Mouse (Mus musculus): ENCODE data around the gene Plxna3.
"Not testable (repeated sequence)": the region's sequence is repeated elsewhere in the genome, so short reads cannot be mapped to it uniquely, and the experiment has no call there.

Plxna3 gene

DNA sequence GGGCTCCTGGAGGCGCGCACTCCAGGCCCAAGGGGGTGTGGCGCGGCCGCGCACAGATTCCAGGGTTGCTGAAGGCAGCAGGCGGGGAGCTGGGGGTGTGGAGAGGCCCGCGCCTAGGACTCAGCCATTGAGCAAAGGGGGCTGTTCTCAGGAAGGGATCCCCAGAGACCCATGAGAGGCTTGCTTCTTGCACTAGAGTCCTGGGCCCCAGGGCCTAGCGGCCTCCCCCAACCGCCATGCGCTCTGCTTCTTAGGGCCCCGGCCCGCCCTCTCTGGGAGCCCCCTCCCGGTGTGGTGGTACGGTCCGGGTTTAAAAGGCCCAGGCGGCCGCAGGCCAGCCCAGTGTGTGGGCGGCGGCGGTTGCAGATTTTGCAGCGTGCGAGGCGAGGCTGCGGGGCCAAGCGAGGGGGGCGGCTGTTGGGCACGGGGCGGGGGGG, at the start of gene Plxna3:
TSS of gene Plxna3 (plus strand) at position 342 of the 437 bp plus-strand sequence.
- DNase-seq (ENCODE audit: low spot score in 2 of 2) = peak; percentile 57 to 63

- no peak for DNase-seq (ENCODE audit: low spot score in 2 of 2)
These were observed 47.7 kb upstream of the Plxna3 start for GRCm38 (mm10) chrX:74281041-74281731.

DNA sequence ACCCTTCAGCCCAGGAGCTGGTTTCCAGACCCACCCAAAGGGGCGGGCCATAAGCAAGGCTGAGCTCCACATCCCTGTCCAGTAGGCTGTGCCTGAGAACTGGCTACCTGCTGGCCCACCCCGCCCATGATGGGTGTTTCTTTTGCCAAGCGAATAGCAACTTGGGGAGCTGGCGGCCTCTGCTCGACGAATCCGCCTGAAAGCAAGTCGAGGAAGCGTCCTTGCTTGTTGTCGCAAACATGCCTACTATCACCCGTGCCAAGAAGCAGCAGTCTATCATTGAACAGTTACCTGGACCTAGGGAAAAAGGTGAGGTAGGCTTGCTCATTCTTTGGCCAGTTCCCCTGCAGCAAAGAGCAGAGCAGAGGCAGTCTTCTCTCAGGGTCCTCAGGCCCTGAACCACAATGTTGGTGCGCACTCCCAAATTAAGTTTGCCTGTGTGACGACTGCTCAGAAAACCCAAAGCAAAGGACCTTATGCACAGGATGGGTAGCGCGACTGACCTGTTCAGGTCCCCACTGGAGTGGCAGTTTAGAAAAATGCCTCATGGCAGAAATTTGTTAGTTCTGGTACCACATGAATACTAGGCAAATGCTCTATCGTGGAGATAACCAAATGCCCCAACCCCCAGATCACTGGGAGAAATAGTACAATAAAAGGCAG, 47.0 kb upstream of the Plxna3 start, which contains the start of the genes Taz and Dnase1l1:
TSS of gene Taz (plus strand) at position 181 of the 663 bp plus-strand sequence.
TSS of gene Dnase1l1 (minus strand) at position 606 of the 663 bp plus-strand sequence.
- peak in 1 of 2 experiments; percentile 31 for DNase-seq (ENCODE audit: low spot score in 2 of 2)

DNA sequence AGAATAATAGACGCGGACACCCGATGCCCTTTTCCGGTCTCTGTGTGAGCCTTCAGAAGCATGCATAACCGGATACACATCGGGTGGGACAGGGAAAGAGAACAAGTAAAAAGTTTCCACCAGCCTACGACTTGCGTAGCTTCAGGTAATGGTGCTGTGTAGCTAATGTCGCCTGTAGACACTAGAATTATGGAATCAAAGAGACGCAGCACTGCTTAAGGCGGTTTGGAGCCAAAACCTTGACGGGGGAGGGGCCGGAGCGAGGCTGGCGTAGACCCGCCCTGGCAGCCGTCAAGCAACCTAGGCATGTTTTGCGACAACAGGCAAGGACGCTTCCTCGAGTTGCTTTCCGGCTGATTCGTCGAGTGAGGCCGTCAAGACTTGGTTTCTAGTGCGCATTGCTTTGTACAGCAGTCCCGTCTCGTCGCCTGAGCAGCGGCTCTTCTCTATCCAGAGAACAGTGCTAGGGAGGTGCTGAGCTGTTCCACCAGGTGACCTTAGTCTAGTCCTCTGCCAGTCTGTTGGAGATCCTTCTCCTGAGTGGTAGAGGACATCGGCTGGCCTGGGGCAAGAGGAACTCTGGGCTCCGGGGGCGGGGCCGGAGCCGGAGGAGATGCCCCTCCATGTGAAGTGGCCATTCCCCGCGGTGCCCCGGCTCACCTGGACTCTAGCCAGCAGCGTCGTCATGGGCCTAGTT, 46.3 kb upstream of the Plxna3 start:
- DNase-seq (ENCODE audit: low spot score in 2 of 2) = peak; percentile 40 to 80

DNA sequence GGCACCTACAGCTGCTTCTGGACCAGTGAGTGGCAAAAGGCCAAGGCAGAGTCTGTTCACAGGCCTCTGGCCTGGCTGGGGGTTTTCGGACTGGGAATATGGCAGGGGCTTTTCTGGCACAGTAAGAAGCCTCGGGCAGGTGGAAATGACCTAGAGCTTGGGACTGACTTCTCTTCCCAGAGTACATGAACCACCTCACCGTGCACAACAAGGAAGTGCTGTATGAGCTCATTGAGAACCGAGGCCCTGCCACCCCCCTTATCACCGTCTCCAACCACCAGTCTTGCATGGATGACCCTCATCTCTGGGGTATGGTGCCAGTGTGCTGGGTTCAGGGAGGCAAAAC, 45.8 kb upstream of the Plxna3 start:
- no peak for DNase-seq (ENCODE audit: low spot score in 2 of 2)

- no peak for DNase-seq (ENCODE audit: low spot score in 2 of 2)
These were observed 35.4 kb upstream of the Plxna3 start for GRCm38 (mm10) chrX:74293431-74293830.

GRCm38 (mm10) chrX:74296538-74297448, 32.1 kb upstream of the Plxna3 start, which contains the start of gene Atp6ap1:
TSS of gene Atp6ap1 (plus strand) at chrX:74297097.
- peak; percentile 78 to 91 for DNase-seq (ENCODE audit: low spot score in 2 of 2)

GRCm38 (mm10) chrX:74298348-74298747, 30.5 kb upstream of the Plxna3 start:
- DNase-seq (ENCODE audit: low spot score in 2 of 2) = no peak

GRCm38 (mm10) chrX:74299721-74300120, 29.1 kb upstream of the Plxna3 start:
- DNase-seq (ENCODE audit: low spot score in 2 of 2) = no peak

DNA sequence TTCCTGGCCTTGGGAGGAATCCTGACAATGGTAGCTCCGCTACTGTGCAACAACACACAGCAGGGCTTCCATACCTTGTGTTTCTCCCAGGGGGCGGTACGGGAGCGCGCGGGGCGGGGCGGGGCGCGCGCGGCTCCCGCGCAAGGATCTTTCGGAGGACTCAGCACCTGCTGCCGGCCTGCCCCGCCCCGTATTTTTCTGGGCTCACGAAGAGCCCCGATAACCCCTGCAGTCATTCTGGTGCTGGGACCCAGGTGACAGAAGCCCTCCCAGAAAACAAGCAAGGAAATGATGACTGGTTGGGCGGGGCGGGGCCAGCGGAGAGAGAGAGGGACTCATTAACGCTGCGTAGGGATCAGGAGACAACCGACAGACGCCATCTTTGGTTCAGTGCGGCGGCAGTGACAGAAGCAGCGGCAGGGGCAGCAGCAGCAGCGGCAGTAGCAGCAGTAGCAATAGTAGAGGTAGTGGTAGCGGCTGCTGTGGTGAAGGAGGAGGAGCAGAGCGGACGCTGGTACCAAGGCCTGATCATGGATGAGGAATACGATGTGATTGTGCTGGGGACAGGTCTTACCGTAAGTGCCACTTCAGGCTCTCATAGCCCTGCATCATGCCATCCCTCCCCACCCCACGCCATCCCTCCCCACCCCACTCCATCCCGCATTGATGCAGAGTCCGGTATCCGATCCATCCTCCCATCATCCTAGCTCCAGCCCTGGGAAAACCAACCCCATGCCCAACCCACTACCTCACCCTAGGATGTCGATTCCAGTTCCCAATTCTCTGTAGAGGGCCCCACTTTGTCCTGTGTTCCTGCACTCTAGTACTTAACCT, 23.8 kb upstream of the Plxna3 start, which contains the start of gene Gdi1:
TSS of gene Gdi1 (plus strand) at position 132 of the 834 bp plus-strand sequence.
- peak; percentile 36 to 68 for DNase-seq (ENCODE audit: low spot score in 2 of 2)

- peak; percentile 65 to 81 for DNase-seq (ENCODE audit: low spot score in 2 of 2)
These were observed 16.1 kb upstream of the Plxna3 start, which contains the start of gene Fam50a for GRCm38 (mm10) chrX:74312540-74313464. TSS of gene Fam50a (plus strand) at chrX:74313033.

DNA sequence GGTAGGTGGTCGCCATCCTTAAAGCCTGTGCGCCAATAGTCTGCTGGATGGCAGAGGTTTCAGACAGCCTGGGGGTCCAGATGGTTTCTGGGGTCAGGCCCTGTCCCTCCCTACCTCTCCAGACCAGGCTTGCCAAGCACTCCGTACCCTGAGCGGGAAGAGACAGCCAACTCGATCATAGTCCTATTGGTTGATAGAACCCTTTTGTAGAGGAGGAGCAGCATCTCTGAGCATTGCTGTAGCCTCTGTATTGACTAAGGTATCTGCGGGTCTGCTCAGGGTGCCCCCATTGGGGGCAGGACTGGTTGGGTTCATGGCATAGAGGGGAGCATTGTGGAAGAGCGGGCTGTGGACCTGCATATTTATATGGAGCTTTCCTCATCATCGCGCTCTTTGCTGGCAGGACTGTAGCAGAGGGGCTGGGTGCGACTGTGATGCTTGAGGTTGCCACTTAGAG, 377 bp downstream of the Plxna3 start:
- DNase-seq (ENCODE audit: low spot score in 2 of 2) = no peak

GRCm38 (mm10) chrX:74330166-74330930, 1.5 kb downstream of the Plxna3 start:
- no peak for DNase-seq (ENCODE audit: low spot score in 2 of 2)

DNA sequence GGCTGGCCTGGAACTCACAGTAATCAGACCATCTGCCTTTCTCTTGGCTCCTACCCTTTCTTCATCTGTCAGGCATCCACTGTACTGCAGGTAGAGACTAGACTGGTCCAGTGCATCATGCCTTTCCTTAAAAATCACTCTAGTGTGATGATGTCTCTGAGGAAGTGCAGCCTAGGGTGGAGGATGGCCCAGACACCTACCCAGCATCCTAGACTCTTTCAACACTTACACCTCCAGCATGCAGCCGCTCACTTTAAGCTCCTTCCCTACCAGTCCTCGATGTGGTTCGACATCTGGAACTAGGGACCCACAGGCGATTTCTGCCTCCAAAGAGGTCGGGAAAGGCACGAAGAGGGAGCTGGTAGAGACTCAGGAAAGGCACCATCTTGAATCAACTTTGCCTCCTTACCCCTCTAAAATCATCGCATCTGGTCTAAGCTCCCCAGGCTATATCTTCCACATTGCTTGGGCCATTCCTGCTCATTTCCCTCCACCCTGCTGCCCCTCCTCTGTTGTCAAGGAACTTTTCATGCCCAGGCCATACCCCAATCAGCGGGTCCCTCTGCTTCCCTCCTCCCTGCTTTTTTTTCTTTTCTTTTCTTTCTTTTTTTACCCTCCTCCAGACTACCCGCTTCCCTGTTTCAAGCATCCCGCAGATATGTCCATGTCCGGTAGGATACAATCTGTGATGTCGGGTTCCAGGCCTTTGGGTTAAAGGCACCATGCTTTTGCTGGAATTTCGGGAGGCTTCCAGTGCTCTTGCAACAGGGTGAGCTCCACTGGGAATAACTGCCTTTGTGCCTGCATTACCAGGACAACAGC, 24.0 kb downstream of the Plxna3 start:
- no peak for DNase-seq (ENCODE audit: low spot score in 2 of 2)

DNA sequence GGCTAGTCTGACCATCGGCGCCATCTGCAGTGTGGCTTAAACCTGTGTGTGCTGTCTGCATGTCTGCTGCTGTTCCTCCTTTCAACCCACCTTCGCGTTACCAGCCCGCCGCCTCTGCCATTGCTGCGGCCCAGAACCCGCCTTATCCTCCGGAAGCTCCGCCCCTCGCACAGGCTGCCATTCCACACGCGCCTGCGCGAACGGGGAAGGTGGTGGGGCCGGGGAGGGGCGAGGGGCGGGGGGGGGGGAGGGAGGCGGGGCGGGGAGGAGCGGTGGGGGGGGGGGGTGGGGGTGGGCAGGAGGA, 24.6 kb downstream of the Plxna3 start, which contains the start of gene Lage3:
TSS of gene Lage3 (minus strand) at position 152 of the 304 bp plus-strand sequence.
- peak; percentile 57 to 72 for DNase-seq (ENCODE audit: low spot score in 2 of 2)

GRCm38 (mm10) chrX:74357069-74357468, 28.2 kb downstream of the Plxna3 start:
- DNase-seq (ENCODE audit: low spot score in 2 of 2) = not testable (repeated sequence)

GRCm38 (mm10) chrX:74359171-74359570, 30.3 kb downstream of the Plxna3 start:
- DNase-seq (ENCODE audit: low spot score in 2 of 2) = no peak
